Mouse (Mus musculus): Measurements from ENCODE around the gene Eps8.

GRCm38 (mm10) chr6:137540800-137541199 lies 113.9 kb downstream of the Eps8 start:
- TF ChIP-seq EP300 (IDR thresholded peaks at IDR 0.05; ENCODE audit: insufficient read depth, low read depth, low read length) (no peak), CTCF (IDR thresholded peaks at IDR 0.05; ENCODE audit: low read depth, low read length) (no peak)

All from ES-Bruce4 (cell line).